Mouse (Mus musculus): ENCODE results near the gene Abhd6. TPM values are rescaled to one million over a fixed set of nuclear protein-coding genes. Genes with fewer than 3 reads are reported as not detected.
"Not testable (repeated sequence)": the region's sequence is repeated elsewhere in the genome, so short reads cannot be mapped to it uniquely, and the experiment has no call there.

The Abhd6 gene
- total RNA-seq, 2 experiments from 2014 or later: 0.47 to 0.54 TPM

GRCm38 (mm10) chr14:7997255-7997696 is 5.4 kb upstream of the Abhd6 start:
- ATAC-seq (replicated peaks; ENCODE audit: poor library complexity): peak; percentile 92

GRCm38 (mm10) chr14:7999030-7999429 is 3.7 kb upstream of the Abhd6 start:
- ATAC-seq (replicated peaks; ENCODE audit: poor library complexity): no peak

- no peak for ATAC-seq (replicated peaks; ENCODE audit: poor library complexity)
Observed at GRCm38 (mm10) chr14:7999435-7999834, 3.3 kb upstream of the Abhd6 start.

- no peak for ATAC-seq (replicated peaks; ENCODE audit: poor library complexity)
Observed at GRCm38 (mm10) chr14:8000247-8000646, 2.5 kb upstream of the Abhd6 start.

- ATAC-seq (replicated peaks; ENCODE audit: poor library complexity): no peak
Observed at GRCm38 (mm10) chr14:8000831-8001685, 1.6 kb upstream of the Abhd6 start.

- no peak for ATAC-seq (replicated peaks; ENCODE audit: poor library complexity)
Observed at GRCm38 (mm10) chr14:8003093-8003670, 480 bp downstream of the Abhd6 start.

- ATAC-seq (replicated peaks; ENCODE audit: poor library complexity): no peak; the same call in 1 of the 2 replicates
Observed at GRCm38 (mm10) chr14:8003727-8004670, 1.3 kb downstream of the Abhd6 start.

GRCm38 (mm10) chr14:8006061-8006460 is 3.4 kb downstream of the Abhd6 start:
- ATAC-seq (replicated peaks; ENCODE audit: poor library complexity): not testable (repeated sequence)

- ATAC-seq (replicated peaks; ENCODE audit: poor library complexity): no peak
Observed at GRCm38 (mm10) chr14:8007084-8007483, 4.4 kb downstream of the Abhd6 start.

- ATAC-seq (replicated peaks; ENCODE audit: poor library complexity): no peak
Observed at GRCm38 (mm10) chr14:8007486-8007885, 4.8 kb downstream of the Abhd6 start.

- ATAC-seq (replicated peaks; ENCODE audit: poor library complexity): no peak
Observed at GRCm38 (mm10) chr14:8007923-8008322, 5.2 kb downstream of the Abhd6 start.

- no peak for ATAC-seq (replicated peaks; ENCODE audit: poor library complexity)
Observed at GRCm38 (mm10) chr14:8011297-8011696, 8.6 kb downstream of the Abhd6 start.

GRCm38 (mm10) chr14:8011938-8012337 is 9.2 kb downstream of the Abhd6 start:
- no peak for ATAC-seq (replicated peaks; ENCODE audit: poor library complexity)

- ATAC-seq (replicated peaks; ENCODE audit: poor library complexity): no peak
Observed at GRCm38 (mm10) chr14:8015756-8016155, 13.1 kb downstream of the Abhd6 start.

- no peak for ATAC-seq (replicated peaks; ENCODE audit: poor library complexity)
Observed at GRCm38 (mm10) chr14:8016276-8016675, 13.6 kb downstream of the Abhd6 start.

- peak; percentile 50 for ATAC-seq (replicated peaks; ENCODE audit: poor library complexity)
Observed at GRCm38 (mm10) chr14:8016951-8017350, 14.2 kb downstream of the Abhd6 start.

- no peak for ATAC-seq (replicated peaks; ENCODE audit: poor library complexity)
Observed at GRCm38 (mm10) chr14:8020011-8020410, 17.3 kb downstream of the Abhd6 start.

- no peak for ATAC-seq (replicated peaks; ENCODE audit: poor library complexity)
Observed at GRCm38 (mm10) chr14:8020546-8020945, 17.8 kb downstream of the Abhd6 start.

GRCm38 (mm10) chr14:8024469-8024868 is 21.8 kb downstream of the Abhd6 start:
- ATAC-seq (replicated peaks; ENCODE audit: poor library complexity): no peak

- no peak for ATAC-seq (replicated peaks; ENCODE audit: poor library complexity)
Observed at GRCm38 (mm10) chr14:8024936-8025335, 22.2 kb downstream of the Abhd6 start.

Measured in megakaryocyte progenitor cell, adult 5-6 weeks (primary cell).